Mouse (Mus musculus) central nervous system, embryonic 11.5 days (tissue): ENCODE results near the gene B3gnt4. TPM values are rescaled to one million over a fixed set of nuclear protein-coding genes. Genes with fewer than 3 reads are reported as not detected.

Experiments
- polyA plus RNA-seq: library from polyadenylated mRNA; depleted of rRNA; stranded (reverse); fragments of >200 nt; gene quantifications from 2 replicates; pipeline ENCODE4 v1.2.3, GENCODE M21; 2012; rRNA removed

The B3gnt4 gene
- 1.1 and 2.4 TPM in 2 replicates for polyA plus RNA-seq

GRCm38 (mm10) chr5:123510160-123510559 lies at the start of gene B3gnt4:
Gene B3gnt4 (plus strand): TSS chr5:123510460.

GRCm38 (mm10) chr5:123489112-123489785 lies 21.0 kb upstream of the B3gnt4 start, which contains the start of the genes Lrrc43 and Il31:
Gene Lrrc43 (plus strand): TSS chr5:123489305.
Gene Il31 (minus strand): TSS chr5:123489489.

GRCm38 (mm10) chr5:123523692-123524392 lies 13.6 kb downstream of the B3gnt4 start, which contains the start of gene Diablo:
Gene Diablo (minus strand): TSS chr5:123524176.

GRCm38 (mm10) chr5:123525281-123525680 lies 15.0 kb downstream of the B3gnt4 start, which contains the start of gene Gm49027:
Gene Gm49027 (minus strand): TSS chr5:123525488.

Other genes with a start within 250 kb of the B3gnt4 start
- 52.3 and 57.0 TPM in 2 replicates for gene Bcl7a, start 166.6 kb upstream of the B3gnt4 start, polyA plus RNA-seq
- gene Mlxip, start 115.7 kb upstream of the B3gnt4 start, polyA plus RNA-seq = 19.9 and 27.5 TPM in 2 replicates
- 0.04 and 0.05 TPM in 2 replicates for gene Lrrc43, start 21.2 kb upstream of the B3gnt4 start, polyA plus RNA-seq
- gene Il31, start 21.0 kb upstream of the B3gnt4 start, polyA plus RNA-seq = not detected in 2 replicates
- gene Diablo, start 13.7 kb downstream of the B3gnt4 start, polyA plus RNA-seq = 89.4 and 110 TPM in 2 replicates
- 4.1 and 5.3 TPM in 2 replicates for gene Gm49027, start 15.0 kb downstream of the B3gnt4 start, polyA plus RNA-seq
- 23.4 and 27.0 TPM in 2 replicates for gene Vps33a, start 62.6 kb downstream of the B3gnt4 start, polyA plus RNA-seq
- 56.3 and 90.1 TPM in 2 replicates for gene Clip1, start 174.2 kb downstream of the B3gnt4 start, polyA plus RNA-seq
- 94.0 and 121 TPM in 2 replicates for gene Zcchc8, start 210.6 kb downstream of the B3gnt4 start, polyA plus RNA-seq
- gene Rsrc2, start 239.0 kb downstream of the B3gnt4 start, polyA plus RNA-seq = 194 and 240 TPM in 2 replicates
- gene Kntc1, start 239.3 kb downstream of the B3gnt4 start, polyA plus RNA-seq = 32.3 and 45.0 TPM in 2 replicates